Mouse (Mus musculus) 3134 (cell line): Measurements from ENCODE around the gene Farp1.

Experiments used
- DNase-seq: peaks from one replicate; pipeline ENCODE4 v3.0.0-alpha.2; 2011; ENCODE audit warnings: low spot score; ENCODE audit not compliant: insufficient read length; ENCODE audit errors: extremely low read depth

Gene Farp1

DNA sequence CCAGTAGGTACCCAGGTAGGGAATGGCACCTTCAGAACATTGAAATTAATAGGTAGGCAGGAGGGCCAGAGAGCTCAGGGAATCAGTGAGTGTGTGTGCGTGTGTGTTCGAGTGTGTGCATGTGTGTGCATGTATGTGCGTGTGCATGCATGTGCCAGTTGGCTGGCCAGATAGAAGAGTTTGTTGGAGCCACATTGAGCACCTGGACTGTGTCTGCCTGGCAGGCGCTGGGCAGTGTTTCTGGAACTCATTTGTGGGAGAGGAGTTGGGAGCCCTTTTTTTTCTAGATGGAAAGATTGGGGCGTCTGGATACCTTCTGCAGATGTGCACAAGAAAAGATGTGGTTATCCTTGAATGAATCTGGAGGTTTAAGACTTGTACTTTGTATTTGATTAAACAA is 19.1 kb downstream of the Farp1 start:
- DNase-seq, result no peak

DNA sequence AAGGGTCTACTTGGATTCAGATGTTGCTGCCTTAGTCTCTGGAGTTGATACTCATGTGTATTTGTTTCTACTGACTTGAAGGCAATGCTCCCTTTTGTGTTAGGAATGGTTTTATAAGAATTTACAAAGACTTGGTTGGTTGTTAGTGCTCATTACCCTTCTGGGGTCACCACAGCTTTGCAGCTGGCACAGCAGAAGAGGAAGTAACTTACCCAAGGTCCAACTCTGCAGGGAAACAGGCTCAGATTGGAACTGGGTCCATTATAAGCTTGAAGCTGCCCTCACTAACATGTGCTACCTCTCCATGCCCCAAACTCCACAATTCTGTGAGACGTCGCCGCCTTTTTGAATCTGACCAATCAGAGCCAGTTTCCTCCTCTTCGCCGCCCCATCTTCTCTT is 22.8 kb downstream of the Farp1 start:
- DNase-seq, result no peak

DNA sequence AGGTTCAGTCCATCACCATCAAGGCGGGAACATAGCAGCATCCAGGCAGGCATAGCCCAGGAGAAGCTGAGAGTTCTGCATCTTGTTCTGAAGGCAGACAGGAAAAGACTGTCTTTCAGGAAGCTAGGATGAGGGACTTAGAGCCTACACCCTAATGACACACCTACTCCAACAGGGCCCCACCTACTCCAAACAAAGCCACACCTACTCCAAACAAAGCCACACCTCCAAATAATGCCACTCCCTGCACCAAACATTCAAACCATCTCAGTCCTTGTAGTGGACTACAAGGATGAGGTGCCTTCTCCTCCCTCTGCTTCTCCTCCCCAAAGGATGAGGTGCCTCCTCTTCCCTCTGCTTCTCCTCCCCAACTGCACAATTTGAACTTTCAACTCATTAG is 23.5 kb downstream of the Farp1 start:
- DNase-seq, result no peak

DNA sequence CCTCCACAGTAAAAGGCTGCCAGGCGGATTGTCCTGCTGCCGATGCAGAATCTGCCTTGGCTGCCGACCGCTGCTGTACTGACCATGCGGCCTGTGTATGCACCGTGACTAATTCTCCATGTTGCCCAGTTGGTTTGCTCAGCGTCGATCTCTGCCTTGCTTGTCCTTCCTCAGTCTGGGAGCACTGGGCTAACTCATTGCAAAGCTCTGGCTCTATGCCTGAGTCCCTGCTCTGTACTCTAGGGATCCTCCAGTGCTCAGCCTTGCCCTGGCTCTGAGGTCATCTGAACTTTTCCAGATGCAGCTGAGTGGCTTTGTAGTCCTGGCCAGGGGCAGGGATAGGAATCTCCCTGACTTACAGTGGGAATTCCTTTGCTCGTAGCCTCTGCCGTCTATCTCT is 24.3 kb downstream of the Farp1 start:
- DNase-seq, result no peak

DNA sequence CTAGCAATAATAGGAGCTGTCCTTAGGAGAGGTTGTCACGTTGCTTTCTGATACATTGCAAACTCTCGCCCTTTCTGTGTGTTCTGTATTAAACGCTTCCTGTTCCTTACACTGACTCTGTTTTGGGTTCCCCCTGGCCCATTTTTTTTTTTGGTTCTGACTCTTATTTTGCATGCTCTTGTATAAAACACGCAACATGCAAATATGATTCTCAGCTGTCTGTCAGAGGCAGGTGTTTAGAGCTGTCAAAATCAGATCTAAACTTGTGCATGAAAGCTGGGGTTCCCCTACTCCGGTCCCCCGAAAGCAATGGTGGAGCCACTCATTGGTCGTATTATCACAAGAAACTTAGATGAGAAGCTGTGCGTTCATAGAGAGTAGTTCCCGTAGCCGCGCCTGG is 25.5 kb downstream of the Farp1 start:
- no peak for DNase-seq

DNA sequence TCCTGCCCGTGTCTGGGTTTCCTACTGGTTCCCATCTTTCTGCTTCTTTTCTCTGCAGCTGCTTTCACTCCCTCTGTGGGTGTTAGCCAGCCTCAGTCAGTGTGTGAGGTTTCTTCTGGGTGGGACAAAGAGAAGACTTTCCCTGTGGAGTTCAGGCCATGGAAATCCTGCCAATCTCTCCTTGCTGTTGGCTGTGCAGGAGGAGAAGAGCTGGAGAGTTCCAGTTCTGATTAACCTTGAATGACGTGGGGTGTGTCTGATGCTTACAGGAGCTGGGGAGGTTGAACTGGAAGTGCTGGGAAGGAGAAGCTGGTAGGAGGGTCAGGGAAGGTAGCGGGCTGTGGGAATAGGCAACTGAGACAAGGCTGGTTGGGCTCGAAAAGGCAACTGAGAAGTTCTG is 26.7 kb downstream of the Farp1 start:
- no peak for DNase-seq

DNA sequence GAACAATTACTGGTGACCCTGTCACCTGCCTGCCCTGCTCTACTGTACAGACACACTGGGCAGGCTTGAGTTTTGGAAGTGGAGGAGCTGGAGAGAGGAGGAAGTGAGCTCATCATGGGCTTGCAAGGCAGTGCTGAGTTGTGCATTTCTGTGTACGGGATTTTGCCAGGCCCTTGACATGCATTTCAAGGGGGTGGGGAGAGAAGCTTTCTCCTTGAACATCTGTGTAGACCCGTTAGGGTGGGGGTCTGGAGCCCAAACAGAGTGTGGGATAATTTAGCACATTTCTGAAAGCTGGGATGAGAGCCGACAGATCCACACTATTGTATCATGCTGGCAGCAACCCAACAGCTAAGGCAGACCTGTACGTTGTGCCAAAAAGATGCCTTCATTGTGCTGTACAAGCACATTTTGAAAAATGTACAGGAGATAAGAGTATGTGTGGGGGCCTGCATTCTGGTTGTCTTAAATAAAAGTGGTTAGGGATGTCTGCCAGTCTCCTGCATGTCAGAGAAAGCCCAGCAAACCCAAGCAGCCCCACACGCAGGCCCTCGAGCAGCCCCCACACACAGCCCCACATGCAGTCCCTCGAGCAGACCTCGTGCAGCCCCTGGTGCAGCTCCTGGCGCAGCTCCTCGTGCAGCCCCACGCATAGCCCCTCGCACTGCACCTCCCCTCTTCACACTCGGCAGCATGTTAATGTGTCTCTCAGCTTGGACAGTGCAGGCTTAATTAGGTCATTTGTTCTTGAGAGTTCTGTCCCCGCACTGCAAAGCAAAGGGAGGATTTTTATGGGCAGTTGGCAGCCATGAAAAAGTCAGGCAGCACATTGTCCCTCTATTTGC is 27.5 kb downstream of the Farp1 start:
- no peak for DNase-seq

DNA sequence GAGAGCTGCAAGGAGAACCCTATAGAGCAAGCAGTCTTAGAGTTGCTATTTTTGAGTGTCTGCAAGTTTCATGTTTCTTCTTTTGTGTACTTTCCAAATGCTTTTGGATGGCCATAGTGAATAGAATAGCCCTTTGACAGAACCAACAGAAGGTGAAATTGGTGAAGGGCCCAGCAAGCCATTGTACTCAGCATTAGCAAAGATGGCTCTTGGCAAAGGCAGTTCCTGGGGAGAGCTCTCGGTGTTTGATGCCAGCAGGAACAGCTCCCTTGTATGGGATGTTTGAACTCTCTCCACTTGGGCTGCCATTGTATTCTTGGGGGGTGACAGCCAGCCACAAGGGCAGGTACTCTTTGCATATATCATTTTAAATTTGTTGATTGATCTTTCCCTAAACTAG is 29.7 kb downstream of the Farp1 start:
- DNase-seq, result no peak

DNA sequence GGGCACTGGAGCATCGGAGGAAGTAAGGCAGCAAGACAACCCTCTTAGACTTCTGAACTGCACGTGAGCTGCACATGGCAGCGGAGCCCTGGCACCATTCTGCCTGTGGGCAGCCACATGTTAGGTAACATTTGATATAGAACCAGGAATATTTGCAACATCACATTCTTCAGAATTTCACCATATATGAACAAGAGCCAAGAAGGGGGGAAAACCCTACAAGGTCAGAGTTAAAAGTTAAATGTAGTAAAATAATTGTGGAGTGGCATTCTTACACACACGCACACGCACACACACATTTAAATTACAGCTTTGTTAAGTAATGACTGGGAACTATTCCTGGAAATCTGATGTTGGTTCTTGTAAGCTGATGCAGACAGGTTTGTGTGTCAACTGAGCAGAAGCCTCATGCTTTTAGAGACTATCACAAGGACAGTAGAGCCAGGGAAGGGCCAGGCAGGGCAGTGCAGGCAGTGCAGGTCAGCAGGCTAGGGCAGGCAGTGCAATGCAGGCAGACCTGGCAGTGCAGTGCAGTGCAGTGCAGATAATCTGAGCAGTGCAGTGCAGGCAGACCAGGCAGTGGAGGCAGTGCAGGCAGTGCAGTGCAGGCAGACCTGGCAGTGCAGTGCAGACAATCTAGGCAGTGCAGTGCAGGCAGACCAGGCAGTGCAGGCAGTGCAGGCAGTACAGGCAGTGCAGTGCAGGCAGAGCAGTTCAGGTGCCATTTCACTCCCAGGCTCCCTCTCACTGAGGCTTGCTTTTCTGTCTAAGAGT is 38.3 kb downstream of the Farp1 start:
- DNase-seq, result no peak

DNA sequence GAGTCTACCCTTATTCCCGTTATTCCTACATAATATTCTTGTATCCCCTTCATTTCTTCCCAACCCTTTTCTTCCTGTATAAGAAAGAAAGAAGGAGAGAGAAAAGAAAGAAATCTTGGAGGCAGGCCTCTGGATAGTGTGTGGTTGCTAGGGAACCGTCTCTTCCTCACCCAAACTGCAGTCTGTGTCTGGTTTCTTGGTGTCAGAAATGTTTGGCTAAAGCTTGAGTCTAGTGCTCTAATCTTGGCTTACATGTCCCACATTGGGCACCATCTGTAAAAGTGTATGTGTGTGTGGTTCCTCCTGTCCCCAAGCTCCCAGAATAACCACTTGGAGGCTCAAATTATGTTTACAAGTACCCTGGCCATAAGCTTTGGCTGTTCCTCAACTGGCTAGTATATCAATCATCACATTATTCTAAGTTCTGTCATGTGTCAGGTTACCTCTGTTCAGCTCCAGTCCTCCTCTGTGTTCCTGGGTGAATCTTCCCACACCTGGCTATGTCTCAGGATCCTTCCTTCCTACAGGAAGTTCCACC is 39.3 kb downstream of the Farp1 start:
- no peak for DNase-seq

DNA sequence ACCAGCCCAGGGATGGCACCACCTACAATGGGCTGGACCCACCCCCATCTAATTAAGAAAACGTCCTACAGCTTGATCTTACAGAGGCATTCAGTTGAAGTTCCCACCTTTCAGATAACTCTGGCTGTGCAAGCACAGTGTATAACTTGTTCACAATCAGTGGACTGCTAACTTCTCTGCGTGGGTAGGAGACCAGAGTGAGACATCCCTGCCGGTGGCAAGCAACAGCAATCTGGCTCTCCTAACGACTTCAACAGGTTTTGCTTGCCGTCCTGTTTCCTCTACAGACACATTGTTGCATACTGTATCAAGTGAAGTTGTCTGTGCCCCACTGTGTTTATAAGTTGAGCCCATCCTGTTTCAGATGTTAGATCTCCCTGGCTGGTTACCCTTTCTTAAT is 45.7 kb downstream of the Farp1 start:
- DNase-seq, result no peak

DNA sequence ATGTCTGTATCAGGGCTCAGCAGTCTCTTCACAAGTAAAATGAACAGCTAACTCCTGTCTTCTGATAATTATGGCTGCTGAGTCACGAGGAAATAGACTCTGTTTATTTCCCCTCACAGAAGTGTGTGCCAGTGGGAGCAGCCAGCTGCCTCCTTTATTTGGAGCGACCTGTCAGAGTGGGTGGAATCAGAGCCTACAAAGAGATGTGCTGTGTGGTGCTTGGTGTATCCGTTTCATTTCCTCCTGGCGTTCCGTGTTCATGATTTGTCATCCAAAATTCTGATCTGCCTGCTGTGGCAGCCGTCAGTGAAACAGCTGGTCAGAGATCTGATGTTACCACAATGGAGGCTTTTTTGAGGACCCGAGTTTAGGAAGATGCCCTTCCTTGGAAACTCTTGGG is 47.3 kb downstream of the Farp1 start:
- no peak for DNase-seq

DNA sequence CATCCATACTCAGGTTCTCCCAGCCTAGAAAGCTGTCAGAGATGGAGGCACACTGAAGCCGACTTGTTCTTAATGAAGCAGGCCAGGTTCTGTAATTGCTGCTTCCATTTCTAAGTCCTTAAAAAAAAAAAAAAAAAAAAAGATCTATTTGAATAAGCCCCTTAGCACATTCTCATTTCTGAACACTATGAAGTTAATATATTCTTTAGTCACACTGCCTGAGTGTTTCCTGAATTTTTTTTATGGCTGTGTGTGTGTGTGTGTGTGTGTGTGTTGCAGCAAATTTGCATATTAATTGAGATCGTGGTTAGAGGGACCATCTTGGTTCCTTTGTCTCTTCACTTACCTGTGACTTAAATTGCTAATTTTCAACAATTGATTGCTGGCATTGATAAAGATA is 47.8 kb downstream of the Farp1 start:
- no peak for DNase-seq

DNA sequence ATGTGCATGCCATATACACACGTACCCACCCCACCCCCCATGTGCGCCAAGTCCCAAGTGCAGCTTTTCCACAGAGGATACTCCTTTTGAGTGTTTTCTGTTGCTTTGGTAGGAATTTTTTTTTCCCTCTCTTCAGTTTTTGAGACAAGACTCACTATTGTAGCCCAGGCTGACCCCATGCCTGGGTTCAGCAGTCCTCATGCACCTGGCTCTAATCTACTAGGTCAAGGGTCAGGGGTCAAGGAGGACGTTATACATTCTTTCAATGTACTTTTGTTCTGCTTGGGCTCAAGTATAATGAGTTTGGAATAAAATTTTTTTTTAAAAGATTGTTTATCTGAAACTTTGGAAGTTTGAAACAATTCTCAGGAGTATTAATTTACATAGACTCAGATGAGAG is 48.4 kb downstream of the Farp1 start:
- no peak for DNase-seq

DNA sequence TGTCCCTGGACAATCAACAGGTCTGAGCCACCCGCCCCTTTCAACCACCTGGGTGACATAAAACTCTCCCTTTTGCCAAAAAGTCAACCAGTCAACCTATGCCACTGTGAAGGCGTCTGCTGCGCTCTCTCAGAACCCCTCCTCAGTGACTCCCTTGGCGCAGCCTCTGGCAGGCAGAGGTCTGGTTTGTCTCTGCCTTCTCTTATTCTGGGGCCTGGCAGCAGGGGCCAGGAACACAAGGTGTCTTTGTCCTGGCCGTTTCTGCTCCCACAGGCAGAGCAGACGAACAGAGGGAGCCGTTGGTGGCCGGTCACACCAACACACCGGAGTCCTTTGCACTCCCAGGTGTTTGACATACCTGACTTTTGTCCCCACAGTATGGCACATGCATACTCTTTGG is 57.5 kb downstream of the Farp1 start:
- DNase-seq, result no peak

DNA sequence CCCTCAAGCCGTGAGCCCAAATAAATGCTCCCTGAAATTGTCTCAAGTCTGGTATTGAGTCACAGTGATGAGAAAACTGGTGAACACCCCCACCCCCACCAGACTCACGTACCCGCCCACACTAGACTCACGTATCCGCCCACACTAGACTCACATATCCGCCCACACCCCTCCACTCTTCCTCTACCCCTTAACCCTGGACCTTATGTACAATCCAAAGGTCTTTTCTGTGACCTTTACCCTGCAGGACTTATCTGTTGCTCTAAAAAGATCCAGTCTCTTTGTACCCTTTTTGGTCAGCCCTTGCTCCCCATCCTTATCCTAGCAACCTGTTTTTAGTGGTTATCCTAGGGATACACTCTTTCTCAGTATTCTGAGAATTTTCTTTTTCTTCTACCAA is 58.9 kb downstream of the Farp1 start:
- DNase-seq, result no peak

DNA sequence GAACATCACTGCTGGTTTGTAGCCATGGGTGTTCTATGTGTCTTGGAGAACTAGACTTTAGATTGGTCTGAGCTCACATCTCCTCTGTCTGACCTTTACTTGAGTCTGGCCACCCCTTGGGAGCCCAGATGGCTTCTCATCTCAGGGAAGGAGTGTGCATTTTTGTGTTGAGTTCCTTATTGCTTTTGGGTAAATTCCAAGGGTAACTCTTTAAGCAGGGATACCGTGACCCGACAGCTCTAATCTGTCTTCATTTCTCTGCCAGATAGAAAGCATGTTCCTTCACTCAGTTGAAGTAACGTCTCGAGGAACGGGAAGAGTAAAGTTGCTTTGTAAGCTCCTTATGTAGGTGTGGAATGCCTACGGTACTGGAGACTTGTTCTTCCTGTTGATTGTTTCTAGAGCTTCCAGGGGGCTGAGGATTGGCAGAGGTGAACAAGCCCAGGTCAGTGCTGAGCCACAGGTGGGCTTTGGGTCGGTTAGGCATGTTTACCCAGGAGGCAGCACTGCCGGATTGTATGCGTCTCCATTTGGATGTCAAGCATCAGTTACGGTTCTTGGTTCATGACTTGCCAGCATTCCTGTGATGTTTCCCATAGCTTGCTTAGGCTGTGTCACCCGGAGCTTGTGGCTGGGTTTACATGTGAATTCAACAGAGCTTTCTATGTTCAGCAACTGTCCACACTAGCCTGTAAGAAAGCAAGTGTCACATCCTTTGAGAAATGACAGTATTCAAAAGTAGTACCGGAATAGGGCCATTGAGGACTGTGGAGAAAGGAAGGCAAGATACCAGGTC is 62.8 kb downstream of the Farp1 start:
- no peak for DNase-seq

DNA sequence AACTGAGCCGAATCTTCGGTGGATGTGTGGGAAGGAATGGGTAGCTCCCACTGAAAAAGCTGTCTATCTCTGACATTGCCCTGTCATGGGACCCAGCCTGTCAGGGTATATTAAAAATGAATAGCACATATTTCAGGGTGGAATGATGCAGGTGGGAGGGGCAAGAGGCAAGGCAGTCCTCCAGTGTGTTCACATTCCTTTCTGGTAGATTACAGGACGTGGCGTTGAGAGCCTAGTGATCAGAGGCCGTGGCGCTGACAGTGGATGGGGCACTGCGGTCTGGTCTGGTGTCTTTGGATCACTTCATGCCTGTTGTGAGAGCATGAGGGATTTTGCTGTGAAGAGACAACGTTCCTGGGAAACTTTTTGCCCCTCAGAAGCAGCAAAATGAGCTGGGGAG is 64.1 kb downstream of the Farp1 start:
- DNase-seq, result no peak

DNA sequence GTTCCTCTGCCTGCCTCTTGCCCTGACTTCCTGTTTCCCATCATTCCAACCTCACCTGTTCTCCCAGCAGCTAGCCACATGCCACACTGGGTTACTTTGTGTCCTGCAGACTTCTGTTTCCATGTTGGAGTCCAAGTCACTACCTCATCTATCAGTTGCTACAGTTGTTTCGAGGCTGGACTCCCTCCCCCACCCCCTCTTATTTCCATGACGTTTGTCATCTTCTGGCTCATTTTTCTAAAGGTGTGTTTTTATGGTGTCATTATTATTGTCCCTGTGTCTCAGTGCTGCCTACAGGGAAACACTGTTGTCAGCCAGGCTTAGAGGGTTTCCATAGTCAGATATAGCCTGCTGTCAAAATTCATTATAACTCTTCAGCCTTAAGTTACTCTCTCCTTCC is 64.9 kb downstream of the Farp1 start:
- DNase-seq, result no peak

DNA sequence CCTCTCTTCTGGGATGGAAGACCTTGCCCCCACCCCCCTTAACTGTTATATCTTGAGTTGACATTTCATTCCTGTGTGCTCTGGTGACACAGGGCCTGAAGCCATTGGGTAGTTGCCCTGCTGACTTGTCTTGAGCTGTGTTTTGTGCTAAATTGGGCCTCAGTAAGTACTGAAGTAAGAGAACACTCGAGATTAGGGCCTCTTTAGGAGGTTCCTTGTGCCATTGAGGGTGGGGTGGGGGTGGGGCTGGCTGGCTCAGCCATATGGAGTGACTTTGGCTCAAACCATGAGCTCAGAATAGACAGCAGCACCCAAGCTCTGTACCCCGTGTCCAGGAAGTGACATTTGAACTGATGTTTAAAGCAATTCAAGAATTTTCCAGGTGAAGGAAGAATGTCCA is 65.8 kb downstream of the Farp1 start:
- no peak for DNase-seq

DNA sequence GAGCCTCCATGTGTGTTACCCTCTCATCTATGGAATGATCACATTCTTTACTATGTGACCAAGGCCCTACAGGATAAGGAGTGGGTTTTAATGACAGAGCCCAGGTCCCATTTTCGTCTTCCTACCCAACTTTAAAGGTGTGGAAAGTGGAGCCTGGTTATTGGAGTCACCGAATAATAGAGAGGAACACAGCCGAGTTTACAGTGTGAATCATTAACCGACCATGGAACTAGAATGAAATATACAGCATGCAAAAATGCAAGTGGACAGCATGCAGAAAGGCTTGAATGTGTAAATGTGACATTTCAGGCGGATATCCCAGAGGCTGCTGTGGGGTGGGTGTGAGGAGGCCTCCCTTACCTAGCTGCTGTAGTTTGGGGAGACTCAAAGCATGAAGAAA is 66.5 kb downstream of the Farp1 start:
- no peak for DNase-seq
